Mouse (Mus musculus): ENCODE data around the gene Stk39. TPM values are rescaled to one million over a fixed set of nuclear protein-coding genes. Genes with fewer than 3 reads are reported as not detected.

Gene Stk39
- polyA plus RNA-seq, 1 experiment from 2014 or later: 26.9 TPM

- 72% methylated on average over 5 of the region's 5 CpGs for WGBS
- no peaks in the 10 kb centered on the region for H3K27me3 ChIP-seq (replicated peaks; ENCODE audit: control insufficient read depth, insufficient read depth, low read length)
- H3K9me3 ChIP-seq (ENCODE audit: control insufficient read depth, low read length): no peaks in the 10 kb centered on the region
- H3K4me1 ChIP-seq (ENCODE audit: control insufficient read depth, insufficient read depth, low read length): peaks cover 3% of the 10 kb centered on the region; the same call in 1 of the 2 replicates
- DNase-seq (ENCODE audit: low spot score) (no peak), ATAC-seq (ENCODE audit: low read depth) (no peak)
- H3K9ac ChIP-seq (ENCODE audit: low read depth, low read length): no peak overlapping the region
- H3K4me2 ChIP-seq (ENCODE audit: low read depth, low read length): no peak overlapping the region
- no peak overlapping the region for H3K27ac ChIP-seq (replicated peaks; ENCODE audit: low read depth, low read length)
- H3K36me3 ChIP-seq (ENCODE audit: control insufficient read depth, insufficient read depth, low read length): no peaks in the 10 kb centered on the region
- no peak overlapping the region for H3K4me3 ChIP-seq (ENCODE audit: low read depth, low read length)
Observed at GRCm38 (mm10) chr2:68318452-68318851, 153.6 kb downstream of the Stk39 start.

- DNase-seq (ENCODE audit: low spot score): no peak
- ATAC-seq (ENCODE audit: low read depth): no peak
- H3K4me3 ChIP-seq (ENCODE audit: low read depth, low read length): no peak overlapping the region
- WGBS: 80% methylated on average over 9 of the region's 9 CpGs
- no peaks in the 10 kb centered on the region for H3K36me3 ChIP-seq (ENCODE audit: control insufficient read depth, insufficient read depth, low read length)
- no peaks in the 10 kb centered on the region for H3K27me3 ChIP-seq (replicated peaks; ENCODE audit: control insufficient read depth, insufficient read depth, low read length)
- H3K4me1 ChIP-seq (ENCODE audit: control insufficient read depth, insufficient read depth, low read length): peaks cover 3% of the 10 kb centered on the region; the same call in 1 of the 2 replicates
- H3K4me2 ChIP-seq (ENCODE audit: low read depth, low read length): no peak overlapping the region
- no peak overlapping the region for H3K9ac ChIP-seq (ENCODE audit: low read depth, low read length)
- H3K9me3 ChIP-seq (ENCODE audit: control insufficient read depth, low read length): no peaks in the 10 kb centered on the region
- no peak overlapping the region for H3K27ac ChIP-seq (replicated peaks; ENCODE audit: low read depth, low read length)
Observed at GRCm38 (mm10) chr2:68317895-68318294, 154.2 kb downstream of the Stk39 start.

DNA sequence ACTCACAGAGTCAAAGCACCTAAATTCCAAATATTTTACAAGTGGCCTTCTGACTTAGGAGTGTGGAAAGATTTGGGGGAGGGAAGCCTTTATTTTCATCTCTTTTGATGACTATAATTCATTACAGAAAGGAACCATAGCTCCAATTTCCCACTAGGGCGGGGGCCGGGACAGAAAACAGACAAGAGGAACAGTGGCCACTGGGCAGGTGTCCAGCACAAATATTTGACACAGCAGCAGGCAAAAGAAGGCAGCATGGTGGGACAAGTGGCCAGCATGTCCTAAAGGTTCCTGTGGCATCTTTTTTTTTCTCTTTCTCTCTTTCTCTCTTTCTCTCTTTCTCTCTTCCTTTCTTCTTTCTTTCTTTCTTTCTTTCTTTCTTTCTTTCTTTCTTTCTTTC lies 154.6 kb downstream of the Stk39 start:
- no peak overlapping the region for H3K4me3 ChIP-seq (ENCODE audit: low read depth, low read length)
- no peak overlapping the region for H3K9ac ChIP-seq (ENCODE audit: low read depth, low read length)
- H3K9me3 ChIP-seq (ENCODE audit: control insufficient read depth, low read length): no peaks in the 10 kb centered on the region
- ATAC-seq (ENCODE audit: low read depth) (no peak), DNase-seq (ENCODE audit: low spot score) (peak; percentile 18)
- 21% methylated on average over 2 of the region's 2 CpGs for WGBS
- H3K4me2 ChIP-seq (ENCODE audit: low read depth, low read length): no peak overlapping the region
- no peaks in the 10 kb centered on the region for H3K36me3 ChIP-seq (ENCODE audit: control insufficient read depth, insufficient read depth, low read length)
- peaks cover 3% of the 10 kb centered on the region; the same call in 1 of the 2 replicates for H3K4me1 ChIP-seq (ENCODE audit: control insufficient read depth, insufficient read depth, low read length)
- H3K27ac ChIP-seq (replicated peaks; ENCODE audit: low read depth, low read length): no peak overlapping the region
- H3K27me3 ChIP-seq (replicated peaks; ENCODE audit: control insufficient read depth, insufficient read depth, low read length): no peaks in the 10 kb centered on the region

GRCm38 (mm10) chr2:68315258-68315657 lies 156.8 kb downstream of the Stk39 start:
- WGBS: 74% methylated on average over 11 of the region's 11 CpGs
- ATAC-seq (ENCODE audit: low read depth): peak; percentile 79

GRCm38 (mm10) chr2:68310121-68310520 lies 161.9 kb downstream of the Stk39 start:
- no peak for DNase-seq (ENCODE audit: low spot score)
- H3K27ac ChIP-seq (replicated peaks; ENCODE audit: low read depth, low read length): no peak overlapping the region
- no peak for ATAC-seq (ENCODE audit: low read depth)
- H3K9me3 ChIP-seq (ENCODE audit: control insufficient read depth, low read length): no peaks in the 10 kb centered on the region
- no peak overlapping the region for H3K9ac ChIP-seq (ENCODE audit: low read depth, low read length)
- peaks cover 2% of the 10 kb centered on the region; the same call in 1 of the 2 replicates for H3K4me1 ChIP-seq (ENCODE audit: control insufficient read depth, insufficient read depth, low read length)
- no peak overlapping the region for H3K4me3 ChIP-seq (ENCODE audit: low read depth, low read length)
- H3K27me3 ChIP-seq (replicated peaks; ENCODE audit: control insufficient read depth, insufficient read depth, low read length): no peaks in the 10 kb centered on the region
- 81% methylated on average over 3 of the region's 3 CpGs for WGBS
- no peak overlapping the region for H3K4me2 ChIP-seq (ENCODE audit: low read depth, low read length)
- 0 out of 2 replicates have a peak, but pooled peaks cover 19% of the 10 kb centered on the region for H3K36me3 ChIP-seq (ENCODE audit: control insufficient read depth, insufficient read depth, low read length)

More at GRCm38 (mm10) chr2:68315258-68315657, 156.8 kb downstream of the Stk39 start:
- H3K4me1 ChIP-seq (ENCODE audit: control insufficient read depth, insufficient read depth, low read length): peaks cover 3% of the 10 kb centered on the region; the same call in 1 of the 2 replicates
- H3K9me3 ChIP-seq (ENCODE audit: control insufficient read depth, low read length): no peaks in the 10 kb centered on the region
- no peak overlapping the region for H3K27ac ChIP-seq (replicated peaks; ENCODE audit: low read depth, low read length)
- no peak overlapping the region for H3K9ac ChIP-seq (ENCODE audit: low read depth, low read length)
- no peak overlapping the region for H3K4me3 ChIP-seq (ENCODE audit: low read depth, low read length)
- H3K4me2 ChIP-seq (ENCODE audit: low read depth, low read length): no peak overlapping the region
- DNase-seq (ENCODE audit: low spot score): peak; percentile 68
- H3K27me3 ChIP-seq (replicated peaks; ENCODE audit: control insufficient read depth, insufficient read depth, low read length): no peaks in the 10 kb centered on the region
- no peaks in the 10 kb centered on the region for H3K36me3 ChIP-seq (ENCODE audit: control insufficient read depth, insufficient read depth, low read length)

- H3K9me3 ChIP-seq (ENCODE audit: control insufficient read depth, low read length): no peaks in the 10 kb centered on the region
Observed at GRCm38 (mm10) chr2:68306519-68306918, 165.5 kb downstream of the Stk39 start.

DNA sequence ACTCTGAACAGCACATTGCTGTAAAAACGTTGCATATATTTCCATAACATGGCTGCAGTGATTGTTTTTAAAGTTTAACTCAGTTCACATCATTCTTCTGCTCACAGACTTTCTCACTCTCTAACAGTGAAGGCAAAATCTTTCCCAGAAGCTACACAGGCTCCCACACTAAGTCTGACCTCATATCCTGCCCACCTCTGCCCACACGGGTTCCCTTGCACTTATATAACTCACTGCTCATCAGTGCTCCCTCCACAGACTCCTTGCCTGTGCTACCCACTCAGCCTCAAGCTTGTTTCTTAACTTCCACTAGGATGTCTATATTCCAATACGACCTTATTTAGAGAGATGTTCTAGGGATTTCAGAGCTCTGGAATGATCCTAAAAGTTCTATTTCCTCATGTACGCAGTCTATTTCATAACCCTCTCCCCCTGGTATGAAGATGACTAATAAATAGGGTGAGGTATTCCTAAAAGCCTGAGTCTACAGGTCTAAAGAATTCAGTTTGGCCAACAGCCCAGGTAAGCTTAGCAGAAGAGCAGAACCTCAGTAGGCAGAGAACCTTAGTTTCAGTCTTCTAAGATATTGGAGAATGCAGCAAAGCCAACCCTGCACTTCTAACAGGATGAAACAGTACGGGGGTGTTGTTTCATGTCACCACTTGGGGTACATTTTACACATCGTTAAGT lies 167.2 kb downstream of the Stk39 start:
- no peak overlapping the region for H3K4me3 ChIP-seq (ENCODE audit: low read depth, low read length)
- 91% methylated on average over 6 of the region's 6 CpGs for WGBS
- DNase-seq (ENCODE audit: low spot score): no peak

More at GRCm38 (mm10) chr2:68306519-68306918, 165.5 kb downstream of the Stk39 start:
- Histone ChIP-seq H3K9ac (ENCODE audit: low read depth, low read length) (no peak overlapping the region), H3K4me2 (ENCODE audit: low read depth, low read length) (no peak overlapping the region), H3K27me3 (replicated peaks; ENCODE audit: control insufficient read depth, insufficient read depth, low read length) (no peaks in the 10 kb centered on the region), H3K4me3 (ENCODE audit: low read depth, low read length) (no peak overlapping the region), H3K27ac (replicated peaks; ENCODE audit: low read depth, low read length) (no peak overlapping the region), H3K4me1 (ENCODE audit: control insufficient read depth, insufficient read depth, low read length) (no peaks in the 10 kb centered on the region), H3K36me3 (ENCODE audit: control insufficient read depth, insufficient read depth, low read length) (0 out of 2 replicates have a peak, but pooled peaks cover 19% of the 10 kb centered on the region)
- DNase-seq (ENCODE audit: low spot score) (no peak), ATAC-seq (ENCODE audit: low read depth) (no peak)
- WGBS: 60% methylated on average over 4 of the region's 4 CpGs

GRCm38 (mm10) chr2:68301811-68302542 lies 170.1 kb downstream of the Stk39 start:
- WGBS: 75% methylated on average over 4 of the region's 4 CpGs
- Histone ChIP-seq H3K9me3 (ENCODE audit: control insufficient read depth, low read length) (no peaks in the 10 kb centered on the region), H3K27ac (replicated peaks; ENCODE audit: low read depth, low read length) (no peak overlapping the region), H3K36me3 (ENCODE audit: control insufficient read depth, insufficient read depth, low read length) (0 out of 2 replicates have a peak, but pooled peaks cover 21% of the 10 kb centered on the region), H3K27me3 (replicated peaks; ENCODE audit: control insufficient read depth, insufficient read depth, low read length) (no peaks in the 10 kb centered on the region), H3K9ac (ENCODE audit: low read depth, low read length) (no peak overlapping the region), H3K4me1 (ENCODE audit: control insufficient read depth, insufficient read depth, low read length) (no peaks in the 10 kb centered on the region), H3K4me2 (ENCODE audit: low read depth, low read length) (no peak overlapping the region), H3K4me3 (ENCODE audit: low read depth, low read length) (no peak overlapping the region)
- no peak for DNase-seq (ENCODE audit: low spot score)
- ATAC-seq (ENCODE audit: low read depth): no peak

More for the DNA sequence above, 167.2 kb downstream of the Stk39 start:
- no peak for ATAC-seq (ENCODE audit: low read depth)
- Histone ChIP-seq H3K9ac (ENCODE audit: low read depth, low read length) (no peak overlapping the region), H3K9me3 (ENCODE audit: control insufficient read depth, low read length) (no peaks in the 10 kb centered on the region), H3K4me1 (ENCODE audit: control insufficient read depth, insufficient read depth, low read length) (no peaks in the 10 kb centered on the region), H3K27ac (replicated peaks; ENCODE audit: low read depth, low read length) (no peak overlapping the region), H3K36me3 (ENCODE audit: control insufficient read depth, insufficient read depth, low read length) (0 out of 2 replicates have a peak, but pooled peaks cover 19% of the 10 kb centered on the region), H3K27me3 (replicated peaks; ENCODE audit: control insufficient read depth, insufficient read depth, low read length) (no peaks in the 10 kb centered on the region), H3K4me2 (ENCODE audit: low read depth, low read length) (no peak overlapping the region)
